Mouse (Mus musculus): ENCODE data around the gene Stam2.

Gene Stam2

DNA sequence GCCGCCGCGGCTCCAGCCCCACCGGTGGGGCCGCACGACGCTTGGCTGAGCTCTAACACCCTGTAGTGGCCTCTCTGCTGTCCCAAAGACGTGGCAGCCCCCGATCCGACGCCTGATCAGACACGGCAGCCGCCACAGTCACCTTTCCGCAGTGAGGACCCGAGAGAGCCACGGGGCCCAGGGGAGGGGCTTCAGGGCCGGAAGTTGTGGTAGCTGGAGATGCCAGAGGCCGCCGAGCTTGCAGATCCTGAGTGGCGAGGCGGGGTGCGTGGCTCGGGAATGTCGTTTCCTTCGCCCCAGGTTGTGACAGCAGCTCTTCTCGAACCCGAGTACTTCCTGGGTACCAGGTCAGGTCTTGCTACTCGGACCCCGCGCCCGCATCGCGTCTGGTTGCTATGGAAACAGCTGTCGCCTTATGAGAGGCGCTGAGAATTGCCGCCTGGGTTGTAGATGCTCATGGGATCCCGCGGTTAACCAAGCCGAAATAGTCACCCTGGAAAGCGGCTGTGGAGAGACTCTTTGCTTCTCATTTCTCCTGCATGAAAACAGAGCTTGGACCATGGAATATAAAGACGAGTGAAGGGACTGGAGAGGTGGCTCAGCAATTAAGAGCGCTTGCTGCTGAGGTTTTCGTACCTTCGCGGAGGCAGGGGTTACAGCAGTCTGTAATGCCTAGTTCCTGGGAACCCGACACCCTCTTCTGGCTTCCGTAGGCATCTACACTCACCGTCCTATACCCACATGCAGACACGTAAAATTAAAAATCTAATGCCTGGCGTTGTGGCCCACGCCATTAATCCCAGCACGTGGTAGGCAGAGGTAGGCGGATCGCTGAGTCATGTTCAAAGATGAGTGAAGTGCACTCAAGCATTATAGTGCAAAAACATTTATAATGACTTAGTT, at the start of gene Stam2:
Stam2 (minus strand) TSS at position 26 of the 903 bp plus-strand sequence.
- peak; percentile 68 to 78 for DNase-seq (ENCODE audit: low spot score in 2 of 2)

DNA sequence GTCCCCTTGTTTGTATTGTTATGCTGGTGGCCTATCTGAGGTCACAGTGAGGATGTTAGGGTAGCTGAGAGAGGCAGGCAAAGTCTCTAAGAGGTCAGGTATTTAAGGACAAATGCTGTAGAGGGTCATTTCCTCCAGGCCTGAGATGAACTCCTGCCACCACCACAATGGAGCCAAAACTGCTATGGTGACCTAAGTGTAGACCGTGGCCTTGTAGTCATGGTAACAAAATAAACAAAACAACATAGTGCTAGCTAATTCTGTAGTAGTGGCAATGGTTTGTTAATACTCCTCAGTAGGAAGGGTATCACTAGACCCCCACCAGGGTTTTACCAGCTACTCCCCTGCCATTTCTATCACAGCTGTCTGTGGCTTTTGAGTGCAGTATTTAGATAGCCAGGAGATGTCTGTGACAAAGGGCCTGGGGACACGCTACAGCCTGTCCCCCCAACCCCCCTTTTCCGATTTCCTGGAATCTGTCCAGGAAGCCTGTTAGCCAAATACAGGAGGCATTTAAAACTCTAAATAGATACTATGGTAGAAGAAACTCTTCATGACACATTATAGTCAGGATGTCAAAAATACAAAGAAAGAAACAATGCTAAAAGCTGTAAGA, 43.1 kb upstream of the Stam2 start:
- no peak for DNase-seq (ENCODE audit: low spot score in 2 of 2)

DNA sequence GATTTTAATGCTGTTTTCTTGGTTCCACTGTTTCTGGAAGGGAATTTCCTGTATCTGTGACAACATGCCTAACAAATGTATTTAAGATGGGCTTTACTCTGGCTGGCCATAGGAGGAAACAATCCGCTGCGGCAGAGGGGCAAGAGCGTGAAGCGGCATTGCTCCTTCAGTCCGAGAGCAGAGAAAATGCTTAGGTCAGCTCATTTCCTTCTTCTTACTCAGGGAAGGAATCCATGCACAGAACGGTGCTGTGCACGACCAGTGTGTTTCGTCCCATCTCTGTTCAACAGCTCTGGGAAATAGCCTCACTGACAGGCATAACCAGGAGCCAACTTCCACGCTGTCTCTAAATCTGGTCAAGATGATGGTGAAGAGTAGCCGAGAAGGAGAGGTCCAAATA, 37.9 kb upstream of the Stam2 start:
- no peak for DNase-seq (ENCODE audit: low spot score in 2 of 2)

GRCm38 (mm10) chr2:52779381-52779780, 37.3 kb upstream of the Stam2 start:
- DNase-seq (ENCODE audit: low spot score in 2 of 2), result no peak

GRCm38 (mm10) chr2:52777839-52778238, 35.8 kb upstream of the Stam2 start:
- DNase-seq (ENCODE audit: low spot score in 2 of 2), result no peak

DNA sequence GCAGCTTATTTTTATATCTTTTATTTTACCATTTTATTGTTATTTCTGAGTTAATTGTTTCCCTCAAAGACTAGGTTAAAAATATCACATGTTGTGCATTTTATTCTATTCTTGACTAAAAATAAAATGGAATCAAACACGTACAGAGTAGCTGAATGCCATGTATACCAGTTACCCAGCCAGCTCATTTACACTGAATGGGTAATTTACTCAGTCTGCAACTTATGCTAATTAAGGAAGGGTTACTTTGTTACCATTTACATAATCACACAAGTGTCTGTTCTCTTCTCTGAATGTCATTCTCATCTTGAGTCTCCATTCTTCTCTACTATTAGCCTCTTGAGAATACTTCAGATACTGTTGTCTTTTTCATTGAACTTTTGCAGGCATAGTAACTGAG, 32.3 kb upstream of the Stam2 start:
- no peak for DNase-seq (ENCODE audit: low spot score in 2 of 2)

DNA sequence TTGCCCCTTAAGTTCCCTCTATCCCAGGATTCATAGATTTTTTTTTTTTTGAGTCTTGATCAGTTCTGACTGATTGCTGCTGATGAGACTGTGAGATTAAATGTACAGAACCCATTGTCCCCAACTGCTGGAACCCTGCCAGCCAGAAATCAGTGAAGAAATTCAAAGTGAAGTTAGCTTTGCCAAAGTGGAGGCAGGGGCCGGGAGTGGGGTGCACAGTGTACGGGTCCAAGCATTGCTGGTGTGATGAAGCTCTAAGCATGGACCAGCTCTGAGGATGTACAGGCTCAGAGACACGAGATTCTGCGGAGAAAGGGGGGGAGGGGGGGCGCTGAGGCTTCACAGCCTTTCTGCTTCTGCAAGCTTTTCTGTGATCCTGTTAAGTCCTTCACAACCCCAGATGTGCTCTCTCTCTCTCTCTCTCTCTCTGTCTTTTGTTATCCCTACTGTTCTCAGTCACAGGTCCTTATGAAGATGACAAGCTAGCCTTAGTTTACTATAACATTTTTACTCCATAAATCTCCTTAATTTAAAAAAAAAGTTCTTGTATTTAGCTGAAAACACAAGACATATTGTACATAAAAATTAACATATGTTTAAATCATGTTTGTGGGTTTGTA, 30.8 kb upstream of the Stam2 start:
- no peak for DNase-seq (ENCODE audit: low spot score in 2 of 2)

DNA sequence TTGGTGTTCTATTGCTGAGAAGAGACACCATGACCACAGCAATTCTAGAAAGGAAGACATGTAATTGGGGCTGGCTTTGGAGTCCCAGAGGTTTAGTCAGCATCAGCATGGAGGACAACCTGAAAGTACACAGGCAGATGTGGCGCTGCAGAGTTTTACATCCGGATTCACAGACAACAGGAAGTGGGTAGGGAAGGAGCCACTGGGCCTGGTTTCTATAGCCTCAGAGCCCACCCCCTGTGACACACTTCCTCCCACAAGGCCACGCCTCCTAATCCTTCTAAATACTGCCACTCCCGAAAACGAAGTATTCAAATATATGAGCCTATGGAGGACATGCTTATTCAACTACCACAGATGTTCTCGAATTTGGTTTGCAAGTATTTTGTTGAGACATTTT, 23.0 kb upstream of the Stam2 start:
- DNase-seq (ENCODE audit: low spot score in 2 of 2), result no peak

DNA sequence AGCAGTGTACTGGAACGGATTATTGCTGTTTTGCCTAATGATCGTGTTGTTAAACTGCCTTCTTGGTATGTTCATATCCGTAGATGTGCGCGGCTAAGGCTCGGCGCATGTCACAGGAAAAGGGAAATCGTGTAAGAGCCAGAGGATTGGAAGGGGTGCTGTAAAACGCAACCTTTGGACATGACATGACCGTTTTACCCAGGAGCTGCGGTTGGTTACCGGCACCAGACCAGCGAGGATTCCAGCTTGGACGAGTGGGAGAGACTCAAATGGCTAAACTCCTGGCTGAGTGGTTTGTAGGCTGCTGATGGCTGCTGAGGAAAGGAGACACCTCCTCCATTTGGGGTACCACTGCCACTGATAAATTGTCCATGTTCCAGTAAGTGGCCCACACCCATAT, 21.8 kb upstream of the Stam2 start:
- no peak for DNase-seq (ENCODE audit: low spot score in 2 of 2)

- peak; percentile 36 to 62 for DNase-seq (ENCODE audit: low spot score in 2 of 2)
Measured at GRCm38 (mm10) chr2:52763040-52763736, 21.1 kb upstream of the Stam2 start.

- no peak for DNase-seq (ENCODE audit: low spot score in 2 of 2)
Measured at GRCm38 (mm10) chr2:52762529-52762928, 20.4 kb upstream of the Stam2 start.

- peak in 1 of 2 experiments; percentile 20 for DNase-seq (ENCODE audit: low spot score in 2 of 2)
Measured at GRCm38 (mm10) chr2:52758627-52759026, 16.5 kb upstream of the Stam2 start.

GRCm38 (mm10) chr2:52756691-52757090, 14.6 kb upstream of the Stam2 start:
- no peak for DNase-seq (ENCODE audit: low spot score in 2 of 2)

DNA sequence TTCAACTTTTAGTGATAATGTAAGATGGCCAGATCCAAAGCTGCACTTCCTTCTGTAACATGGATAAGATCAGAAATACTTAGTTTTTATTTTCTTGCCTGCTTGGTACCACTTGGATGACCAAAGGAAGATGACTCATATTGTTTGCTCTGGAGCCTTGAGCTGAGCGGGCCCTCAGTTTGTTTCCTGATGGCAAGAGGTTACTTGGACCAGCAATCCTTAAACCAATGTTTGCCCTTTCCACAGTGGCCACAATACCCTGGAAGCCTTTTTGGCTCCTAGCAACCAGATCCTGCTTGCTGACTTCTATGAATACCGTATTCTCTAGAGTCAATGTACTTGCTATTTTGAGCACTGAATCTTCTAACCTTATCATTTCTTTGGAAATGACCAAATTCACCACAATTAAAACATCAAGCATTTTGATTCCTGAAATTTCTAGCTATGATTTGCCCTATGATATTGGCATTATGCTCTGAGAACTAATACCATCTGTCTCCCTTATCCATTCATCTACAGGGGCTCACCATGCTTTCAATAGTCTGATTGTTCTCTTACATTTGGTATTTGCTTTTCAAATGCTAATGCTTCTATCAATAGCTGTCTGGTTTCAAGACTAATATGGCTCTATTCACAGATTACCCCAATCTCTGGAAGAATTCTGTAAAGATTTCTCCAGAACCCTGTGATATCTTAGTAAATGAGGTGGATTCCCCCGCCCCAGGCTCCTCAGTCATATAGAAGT, 11.7 kb upstream of the Stam2 start:
- no peak for DNase-seq (ENCODE audit: low spot score in 2 of 2)

GRCm38 (mm10) chr2:52744099-52744498, 2.0 kb upstream of the Stam2 start:
- DNase-seq (ENCODE audit: low spot score in 2 of 2), result no peak

GRCm38 (mm10) chr2:52741681-52742255, 313 bp downstream of the Stam2 start:
- peak in 1 of 2 experiments; percentile 4 for DNase-seq (ENCODE audit: low spot score in 2 of 2)

DNA sequence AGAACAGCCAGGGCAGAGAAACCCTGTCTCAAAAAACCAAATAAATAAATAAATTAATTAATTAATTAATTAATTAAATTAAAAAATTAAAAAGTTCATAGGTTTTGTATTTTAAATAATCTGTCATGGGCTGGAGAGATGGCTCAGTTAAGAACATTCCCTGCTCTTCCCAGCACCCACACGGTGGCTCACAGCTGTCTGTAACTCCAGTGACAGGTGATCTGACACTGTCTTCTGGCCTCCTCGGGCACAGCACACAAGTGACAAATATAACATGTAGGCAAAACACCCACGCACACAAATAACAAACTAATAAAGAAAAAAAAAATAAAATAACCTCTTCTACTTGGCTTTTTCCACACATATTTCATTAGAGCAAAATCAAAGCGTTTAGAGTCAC, 1.5 kb downstream of the Stam2 start:
- no peak for DNase-seq (ENCODE audit: low spot score in 2 of 2)

DNA sequence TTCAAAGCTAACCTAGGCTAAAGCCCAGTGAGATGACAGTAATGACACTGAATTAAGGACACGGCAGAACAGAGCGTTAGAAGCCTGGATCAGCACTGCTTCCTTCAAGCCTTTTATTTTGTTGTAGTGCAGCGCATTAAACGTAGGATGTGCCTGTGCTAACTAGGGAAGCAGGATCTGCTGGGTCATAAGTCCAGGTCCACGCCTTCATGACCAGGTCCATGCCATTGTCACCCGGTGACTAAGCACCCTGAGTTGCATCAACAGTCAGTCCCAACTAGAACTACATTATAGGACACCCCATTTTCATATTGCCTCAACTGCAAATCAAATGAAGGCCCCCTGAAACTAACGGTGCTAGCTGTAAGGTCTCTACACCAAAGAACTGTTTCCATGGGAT, 7.6 kb downstream of the Stam2 start:
- no peak for DNase-seq (ENCODE audit: low spot score in 2 of 2)

- DNase-seq (ENCODE audit: low spot score in 2 of 2), result no peak
Measured at GRCm38 (mm10) chr2:52733659-52734058, 8.4 kb downstream of the Stam2 start.

GRCm38 (mm10) chr2:52732611-52733010, 9.5 kb downstream of the Stam2 start:
- no peak for DNase-seq (ENCODE audit: low spot score in 2 of 2)

DNA sequence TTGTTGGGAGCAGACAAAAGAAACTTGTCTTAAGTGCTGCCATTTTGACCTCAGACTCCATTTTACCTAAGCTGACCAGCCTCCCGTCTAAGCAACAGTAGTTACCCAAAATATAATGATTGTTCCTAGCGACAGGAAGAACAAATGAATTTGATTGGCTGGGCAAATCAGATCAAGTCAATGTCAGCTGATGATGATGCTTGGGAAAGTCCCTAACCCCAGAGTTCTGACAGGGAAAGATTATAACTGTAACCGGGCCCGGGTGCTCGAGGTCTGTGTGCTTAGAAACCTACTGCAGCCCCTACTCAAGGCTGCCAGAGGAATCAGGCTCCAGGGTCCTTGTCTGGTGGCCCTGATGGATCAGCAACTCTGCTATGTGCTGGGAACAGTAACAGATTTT, 10.1 kb downstream of the Stam2 start:
- DNase-seq (ENCODE audit: low spot score in 2 of 2), result no peak
